Mouse (Mus musculus) neural tube, embryonic 15.5 days (tissue): ENCODE data around the gene Robo3. TPM values are rescaled to one million over a fixed set of nuclear protein-coding genes. Genes with fewer than 3 reads are reported as not detected.

Experiments
- ATAC-seq: fragments of 200-750 bp; cut with Nextera tagmentation; 2 replicates; pipeline ENCODE4 v1.8.0; 2017; ENCODE audit warnings: mild to moderate bottlenecking, moderate TSS enrichment, moderate library complexity; ENCODE audit not compliant: low FRiP score
- H3K27ac ChIP-seq: fragments of 300-500 bp; sonication (generic); replicated peaks from 2 replicates; pipeline ENCODE4 v1.5.1; 2015; ENCODE audit warnings: mild to moderate bottlenecking, inconsistent platforms
- H3K27me3 ChIP-seq: fragments of 300-500 bp; sonication (generic); replicated peaks from 2 replicates; pipeline ENCODE4 v1.6.1; 2015; ENCODE audit warnings: inconsistent platforms
- H3K36me3 ChIP-seq: fragments of 300-500 bp; sonication (generic); 2 replicates; pipeline ENCODE4 v1.6.1; 2015; ENCODE audit warnings: inconsistent platforms
- H3K4me1 ChIP-seq: fragments of 300-500 bp; sonication (generic); 2 replicates; pipeline ENCODE4 v1.6.1; 2015; ENCODE audit warnings: inconsistent platforms
- H3K4me2 ChIP-seq: fragments of 300-500 bp; sonication (generic); 2 replicates; pipeline ENCODE4 v1.6.1; 2015; ENCODE audit warnings: inconsistent platforms, mild to moderate bottlenecking, moderate library complexity
- H3K4me3 ChIP-seq: fragments of 300-500 bp; sonication (generic); replicated peaks from 2 replicates; pipeline ENCODE4 v1.5.1; 2015; ENCODE audit warnings: mild to moderate bottlenecking, inconsistent platforms
- H3K9ac ChIP-seq: fragments of 300-500 bp; sonication (generic); replicated peaks from 2 replicates; pipeline ENCODE4 v1.6.1; 2015; ENCODE audit warnings: mild to moderate bottlenecking, inconsistent platforms
- H3K9me3 ChIP-seq: fragments of 300-500 bp; sonication (generic); replicated peaks from 2 replicates; pipeline ENCODE4 v1.6.1; 2016; ENCODE audit warnings: inconsistent platforms
- WGBS: fragments of 180-500 bp; shearing (Covaris S2); methylation state at CpG from one replicate; pipeline ENCODE4 v1.1.7; 2015; ENCODE audit warnings: mixed read lengths; 5-methylcytosine and 5-hydroxymethylcytosine counted together
- polyA plus RNA-seq: library from polyadenylated mRNA; unstranded; fragments of >200 nt; fragmentation: Nextera tagmentation; extraction: Ambion mirVana; gene quantifications from 2 replicates; pipeline ENCODE4 v1.2.1, GENCODE M21; 2015

Gene Robo3
- polyA plus RNA-seq, 1 experiment from 2014 or later = 8.7 TPM

- WGBS = 69% methylated on average over 17 of the region's 17 CpGs
- peak; percentile 85 for ATAC-seq
- peak within 1 kb of the TSS; percentile 80 for H3K27ac ChIP-seq
- no peaks in the 10 kb centered on the region for H3K4me1 ChIP-seq
- no peaks in the 10 kb centered on the region for H3K27me3 ChIP-seq
- H3K9ac ChIP-seq = no peak within 1 kb of the TSS
- no peaks in the 10 kb centered on the region for H3K9me3 ChIP-seq
- H3K36me3 ChIP-seq = no peaks in the 10 kb centered on the region
- peak within 1 kb of the TSS; percentile 24 for H3K4me3 ChIP-seq
- H3K4me2 ChIP-seq = peak within 1 kb of the TSS; percentile 28; the same call in 1 of the 2 replicates
Observed at GRCm38 (mm10) chr9:37367301-37368080, 65.6 kb downstream of the Robo3 start, which contains the start of gene Hepacam. Gene Hepacam, plus strand, starts transcription at chr9:37367351.

GRCm38 (mm10) chr9:37365706-37366105 is 67.3 kb downstream of the Robo3 start:
- no peak overlapping the region for H3K9ac ChIP-seq
- H3K36me3 ChIP-seq = no peaks in the 10 kb centered on the region
- H3K4me2 ChIP-seq = no peak overlapping the region
- no peak overlapping the region for H3K4me3 ChIP-seq
- no peaks in the 10 kb centered on the region for H3K4me1 ChIP-seq
- H3K27ac ChIP-seq = no peak overlapping the region
- H3K27me3 ChIP-seq = no peaks in the 10 kb centered on the region
- no peaks in the 10 kb centered on the region for H3K9me3 ChIP-seq
- 75% methylated on average over 5 of the region's 5 CpGs for WGBS
- ATAC-seq = no peak

Other genes starting within 250 kb of the Robo3 start
- 8.0 and 9.4 TPM in 2 replicates for gene Tmem218, start 225.0 kb downstream of the Robo3 start, polyA plus RNA-seq
- 1.8 and 2.2 TPM in 2 replicates for gene Slc37a2, start 177.5 kb downstream of the Robo3 start, polyA plus RNA-seq
- 6.4 and 7.7 TPM in 2 replicates for gene Ccdc15, start 84.8 kb downstream of the Robo3 start, polyA plus RNA-seq
- gene Hepacam, start 65.9 kb downstream of the Robo3 start, polyA plus RNA-seq = 25.6 and 25.8 TPM in 2 replicates
- gene Robo4, start 31.3 kb downstream of the Robo3 start, polyA plus RNA-seq = 5.4 and 6.2 TPM in 2 replicates
- gene Msantd2, start 56.1 kb upstream of the Robo3 start, polyA plus RNA-seq = 27.6 and 30.7 TPM in 2 replicates
- 42.2 and 47.0 TPM in 2 replicates for gene Esam, start 94.8 kb upstream of the Robo3 start, polyA plus RNA-seq
- 0.54 and 0.91 TPM in 2 replicates for gene Vsig2, start 106.0 kb upstream of the Robo3 start, polyA plus RNA-seq
- 3.8 and 6.9 TPM in 2 replicates for gene Nrgn, start 119.7 kb upstream of the Robo3 start, polyA plus RNA-seq
- gene Siae, start 122.5 kb upstream of the Robo3 start, polyA plus RNA-seq = 13.3 and 14.9 TPM in 2 replicates
- 7.4 and 11.0 TPM in 2 replicates for gene Spa17, start 180.5 kb upstream of the Robo3 start, polyA plus RNA-seq
- 87.5 and 94.9 TPM in 2 replicates for gene Tbrg1, start 224.1 kb upstream of the Robo3 start, polyA plus RNA-seq
- 0.47 and 1.1 TPM in 2 replicates for gene Panx3, start 236.0 kb upstream of the Robo3 start, polyA plus RNA-seq